Mouse (Mus musculus) urinary bladder, adult 18-20 months (tissue): Measurements from ENCODE around the gene Sectm1a.
"Not testable (repeated sequence)": the region's sequence is repeated elsewhere in the genome, so short reads cannot be mapped to it uniquely, and the experiment has no call there.

Experiments
- DNase-seq, 2 experiments: peaks; one replicate each; pipeline ENCODE4 v3.0.0; 2022; ENCODE audit warnings: low spot score in 2 of 2, mixed read lengths in 2 of 2

Gene Sectm1a

DNA sequence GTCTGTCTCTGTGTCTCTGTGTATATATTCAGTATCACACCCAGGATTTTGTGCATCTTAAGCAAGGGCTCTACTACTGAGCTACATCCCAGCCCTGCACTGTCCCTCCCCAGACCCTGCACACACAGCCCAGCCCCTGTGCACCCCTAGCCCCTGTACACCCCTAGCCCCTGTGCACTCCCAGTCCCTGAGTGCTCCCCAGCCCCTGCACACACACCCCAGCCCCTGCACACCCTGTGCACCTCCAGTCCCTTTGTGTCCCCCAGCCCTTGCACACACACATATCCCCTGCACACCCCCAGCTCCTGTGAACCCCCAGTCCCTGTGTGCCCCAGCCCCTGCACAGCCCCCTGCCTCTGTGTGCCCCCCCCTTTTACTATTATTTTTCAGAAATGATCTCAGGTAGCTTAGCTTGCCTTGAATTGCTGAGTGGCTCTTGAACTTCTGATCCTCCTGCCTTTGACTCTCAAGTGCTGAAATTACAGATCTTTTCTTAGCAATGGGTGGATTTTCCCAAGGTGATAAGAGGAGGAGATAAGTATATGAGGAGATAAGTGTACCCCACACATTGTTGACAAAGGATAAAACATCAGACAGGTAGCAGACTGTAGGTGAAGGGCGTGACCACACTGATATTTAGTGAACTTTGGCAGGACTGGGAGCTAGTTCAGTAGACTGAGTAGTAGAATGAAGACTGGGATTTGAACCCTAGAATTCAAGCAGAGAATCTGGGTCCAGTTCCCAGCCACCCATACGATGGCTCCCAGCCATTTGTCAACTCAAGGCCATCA, 8.9 kb upstream of the Sectm1a start:
- DNase-seq, result no peak

DNA sequence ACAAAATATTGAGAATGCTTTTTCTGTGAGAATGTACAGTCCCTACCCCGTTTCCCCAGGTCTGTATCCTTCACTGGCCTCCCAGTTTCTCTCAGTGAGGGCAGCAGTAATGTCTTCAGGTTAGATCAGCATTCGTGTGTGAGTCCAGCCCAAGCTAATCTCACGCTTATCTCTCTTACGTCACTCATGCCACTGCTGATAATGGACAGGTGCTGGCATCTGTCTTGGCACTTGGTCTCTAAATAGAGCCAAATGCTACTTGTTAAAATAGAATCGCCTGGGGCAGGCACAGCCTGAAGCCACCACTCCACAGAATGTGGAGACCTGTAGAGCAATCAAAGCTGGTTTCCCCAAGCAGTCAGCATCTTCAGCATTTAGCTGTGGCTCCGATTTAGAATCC, 8.0 kb upstream of the Sectm1a start:
- no peak for DNase-seq

DNA sequence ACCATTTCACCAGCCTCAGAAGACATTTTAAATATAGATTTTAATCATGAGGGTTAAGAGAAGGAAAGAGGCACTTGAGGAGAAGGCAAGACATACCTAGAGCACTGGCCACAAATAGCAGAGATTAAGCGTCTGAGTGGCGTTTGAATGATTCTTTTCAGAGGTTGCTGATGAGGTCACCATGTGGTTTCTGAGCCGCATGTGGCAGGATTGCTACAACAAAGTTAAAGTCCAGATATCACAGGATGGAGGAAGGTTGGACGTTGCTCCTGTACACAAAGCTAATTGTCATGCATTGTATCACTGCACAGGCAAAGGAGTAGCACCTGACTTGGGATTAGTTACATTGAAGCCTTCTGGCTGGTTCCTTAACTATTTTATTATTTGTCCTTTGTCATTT, 5.3 kb upstream of the Sectm1a start:
- no peak for DNase-seq

DNA sequence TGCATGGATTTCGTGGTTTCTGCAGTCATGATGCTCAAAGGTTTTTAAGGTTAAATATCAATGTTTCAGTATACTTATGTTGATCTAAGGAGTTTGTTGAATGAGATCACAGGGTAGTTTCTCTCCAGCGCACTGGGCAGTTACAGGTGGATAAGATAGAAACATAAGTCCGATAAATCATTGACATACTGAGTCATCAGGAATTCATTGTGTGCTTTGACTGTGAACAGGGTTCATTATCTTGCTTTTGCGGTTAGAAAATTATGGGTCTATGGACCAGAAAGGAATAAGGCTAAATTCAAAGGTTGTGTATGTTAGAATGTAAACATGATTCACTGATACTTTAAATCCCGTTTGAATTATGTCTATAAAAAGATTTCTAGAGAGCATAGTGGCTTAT, 4.2 kb upstream of the Sectm1a start:
- no peak for DNase-seq

DNA sequence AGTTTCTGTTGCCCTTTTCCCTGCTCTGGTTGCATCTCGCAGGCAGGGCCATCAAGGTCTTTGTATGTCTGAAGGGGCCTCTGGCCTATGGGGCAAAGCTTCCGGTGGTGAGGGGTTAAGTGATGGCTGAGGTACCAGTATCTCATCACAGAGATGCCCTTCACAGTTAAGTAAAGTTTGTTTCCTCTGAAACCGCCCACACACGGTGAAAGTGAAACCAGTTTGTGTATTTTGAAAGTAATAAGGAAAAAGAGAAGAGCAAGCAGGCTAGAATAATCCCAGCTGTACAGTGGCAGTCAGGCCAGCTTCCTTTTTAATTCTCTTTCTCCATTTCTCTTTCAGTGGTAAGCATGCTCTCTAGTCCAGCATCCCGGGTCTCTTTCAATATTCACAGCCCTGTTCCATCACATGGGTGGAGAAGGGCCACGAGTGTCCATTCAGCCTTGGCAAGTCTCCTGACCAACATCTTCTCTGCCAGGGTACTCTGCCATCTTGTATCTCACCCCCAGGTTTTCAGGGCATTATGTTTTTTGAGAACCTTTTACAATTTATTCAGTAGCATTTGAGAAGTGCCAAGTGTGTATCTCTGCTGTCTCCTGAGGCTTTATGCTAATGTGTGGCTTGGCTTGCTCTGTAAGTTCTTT, 2.0 kb upstream of the Sectm1a start:
- no peak for DNase-seq

DNA sequence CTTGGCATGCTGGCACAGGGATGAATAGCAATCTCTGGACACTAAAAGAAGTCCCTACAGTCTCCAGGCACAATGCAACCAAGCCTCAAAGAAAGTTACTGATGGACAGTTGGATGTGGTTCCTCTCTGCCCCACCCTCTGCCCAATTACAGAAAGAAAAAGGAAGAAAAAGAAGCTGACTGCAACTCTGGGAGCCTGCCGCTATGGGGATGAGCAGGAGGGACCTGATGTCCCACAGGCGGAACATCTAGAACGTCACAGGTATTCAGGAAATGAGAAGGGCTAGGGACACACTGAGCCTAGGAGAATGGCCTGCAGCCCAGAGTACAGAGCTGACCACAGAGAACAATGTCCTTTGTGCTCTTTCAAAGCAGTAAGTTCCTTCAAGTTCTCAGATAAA, 1.2 kb upstream of the Sectm1a start:
- DNase-seq, result no peak

DNA sequence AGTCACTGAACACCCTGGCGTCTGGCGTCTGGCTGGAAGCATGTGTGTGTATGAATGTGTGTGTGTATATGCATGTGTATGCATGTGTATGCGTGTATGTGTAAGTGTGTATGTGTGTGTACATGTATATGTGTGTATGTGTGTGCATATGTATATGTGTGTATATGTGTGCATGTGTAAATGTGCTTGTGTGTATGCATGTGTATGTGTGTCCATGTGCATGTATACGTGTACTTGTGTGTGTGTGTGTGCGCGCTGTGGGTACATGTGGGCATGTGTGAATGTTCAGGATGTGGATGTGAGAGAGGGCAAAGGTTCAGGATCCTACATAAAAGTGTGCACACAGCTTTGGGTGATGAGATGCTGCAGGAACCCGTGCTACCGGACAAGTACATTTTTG, 690 bp downstream of the Sectm1a start:
- DNase-seq, result no peak

DNA sequence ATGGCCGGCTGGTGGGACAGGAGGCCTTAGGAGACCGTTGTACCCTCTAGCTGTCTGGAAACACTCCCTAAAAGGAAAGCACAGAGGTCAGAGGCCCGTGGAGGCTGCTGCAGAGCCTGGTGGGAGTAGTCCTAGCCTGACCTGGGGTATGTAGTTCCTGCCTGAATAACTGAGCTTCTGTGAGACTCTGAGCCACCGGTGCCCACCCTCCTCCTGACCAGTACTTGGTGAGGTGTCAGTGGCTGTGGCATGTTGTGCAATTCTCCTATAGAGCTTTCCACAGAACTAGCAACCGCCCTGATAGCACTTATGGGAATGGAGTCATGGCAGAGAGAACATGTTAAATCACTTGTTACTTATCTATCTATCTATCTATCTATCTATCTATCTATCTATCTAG, 5.4 kb downstream of the Sectm1a start:
- DNase-seq, result no peak

DNA sequence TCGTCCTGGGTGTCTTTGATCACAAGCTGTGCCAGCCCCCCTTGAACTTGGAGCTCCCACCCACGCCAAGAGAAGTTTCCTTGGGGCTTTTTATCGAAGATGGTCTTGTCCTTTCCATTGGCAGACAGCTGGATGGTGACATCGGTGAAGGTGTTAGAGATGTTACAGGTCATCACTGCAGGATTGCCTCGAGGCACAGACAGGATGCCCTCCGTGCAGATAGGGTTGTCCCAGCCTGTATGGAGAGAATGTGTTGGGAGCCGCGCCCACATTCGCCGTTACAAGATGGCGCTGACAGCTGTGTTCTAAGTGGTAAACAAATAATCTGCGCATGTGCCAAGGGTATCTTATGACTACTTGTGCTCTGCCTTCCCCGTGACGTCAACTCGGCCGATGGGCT, 11.4 kb downstream of the Sectm1a start:
- DNase-seq, result not testable (repeated sequence)

DNA sequence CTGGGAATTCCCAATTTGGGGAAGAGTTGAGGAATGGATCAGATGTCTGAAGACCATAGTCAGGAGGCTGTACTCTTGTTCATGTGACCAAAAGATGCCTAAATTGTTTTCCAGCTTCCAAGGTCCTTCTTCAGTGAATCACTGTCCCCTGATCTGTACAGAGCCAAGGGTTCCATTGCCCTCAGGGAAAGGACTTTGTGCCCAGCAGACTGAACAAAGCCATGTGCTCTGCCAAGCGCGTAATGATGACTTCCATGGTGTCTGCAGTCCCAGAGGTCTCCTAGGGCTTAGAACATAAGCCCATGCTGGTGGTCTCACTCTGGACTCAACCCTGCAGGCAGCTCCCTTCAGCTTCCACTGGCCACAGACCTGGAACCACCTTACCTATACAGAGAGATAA, 13.1 kb downstream of the Sectm1a start:
- DNase-seq, result no peak

DNA sequence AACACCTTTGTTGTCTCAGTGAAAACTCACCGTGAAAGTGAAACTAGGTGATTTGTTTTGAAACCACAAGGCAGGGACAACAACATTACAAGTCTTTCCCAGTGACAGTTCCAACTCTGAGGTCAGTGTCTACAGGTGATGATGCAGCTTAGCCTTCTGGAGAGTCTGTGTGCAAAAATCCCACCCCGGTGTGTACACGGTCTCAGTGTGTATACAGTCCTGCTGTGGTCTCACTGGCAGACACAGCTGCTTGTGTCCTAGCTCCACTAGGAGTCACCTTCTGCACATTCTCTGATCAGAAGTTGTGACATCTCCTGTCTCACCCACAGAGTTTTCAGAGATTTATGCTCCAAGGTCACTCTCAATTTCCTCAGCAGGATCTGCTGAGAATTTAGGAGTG, 16.8 kb downstream of the Sectm1a start:
- DNase-seq, result no peak

DNA sequence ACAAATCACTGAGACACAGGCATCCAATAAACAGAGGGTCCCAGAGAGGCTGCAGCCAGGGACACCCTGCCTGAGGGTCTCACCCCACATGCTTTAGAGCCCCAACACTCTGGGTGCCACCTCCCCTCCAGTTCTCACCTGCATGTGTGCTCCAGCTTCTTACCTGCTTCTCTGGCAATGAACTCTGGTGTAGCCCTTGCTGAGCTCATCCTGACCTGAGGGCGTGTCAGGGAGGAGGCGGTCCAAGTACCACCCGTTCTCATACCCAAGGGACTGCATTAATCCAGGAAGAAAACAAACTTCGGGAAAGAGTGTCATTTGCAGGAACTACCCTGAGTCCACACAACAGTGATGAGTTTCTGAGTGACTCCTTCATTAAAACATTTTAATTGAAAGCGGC, 17.6 kb downstream of the Sectm1a start, which contains the start of gene Sectm1b:
Gene Sectm1b (minus strand): TSS at position 191 of the 400 bp plus-strand sequence.
- no peak for DNase-seq

DNA sequence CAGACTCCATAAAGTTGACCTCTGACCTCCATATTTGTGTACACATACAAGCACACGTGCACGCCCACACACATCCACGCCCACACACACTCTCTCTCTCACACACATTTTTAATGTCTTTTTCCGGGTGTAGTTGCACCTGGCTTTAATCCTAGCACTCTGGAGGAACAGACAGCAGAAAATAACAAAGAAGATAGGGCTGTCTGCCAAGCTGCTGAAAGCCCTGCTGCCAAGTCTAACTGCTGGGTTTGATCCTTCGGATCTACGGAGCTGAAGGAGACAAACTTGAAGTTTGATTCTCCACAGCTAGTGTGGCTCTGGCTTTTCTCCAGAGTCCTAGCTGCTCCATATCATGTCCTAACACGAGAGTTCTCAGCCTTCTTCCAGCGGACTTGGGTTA, 19.4 kb downstream of the Sectm1a start:
- no peak for DNase-seq

DNA sequence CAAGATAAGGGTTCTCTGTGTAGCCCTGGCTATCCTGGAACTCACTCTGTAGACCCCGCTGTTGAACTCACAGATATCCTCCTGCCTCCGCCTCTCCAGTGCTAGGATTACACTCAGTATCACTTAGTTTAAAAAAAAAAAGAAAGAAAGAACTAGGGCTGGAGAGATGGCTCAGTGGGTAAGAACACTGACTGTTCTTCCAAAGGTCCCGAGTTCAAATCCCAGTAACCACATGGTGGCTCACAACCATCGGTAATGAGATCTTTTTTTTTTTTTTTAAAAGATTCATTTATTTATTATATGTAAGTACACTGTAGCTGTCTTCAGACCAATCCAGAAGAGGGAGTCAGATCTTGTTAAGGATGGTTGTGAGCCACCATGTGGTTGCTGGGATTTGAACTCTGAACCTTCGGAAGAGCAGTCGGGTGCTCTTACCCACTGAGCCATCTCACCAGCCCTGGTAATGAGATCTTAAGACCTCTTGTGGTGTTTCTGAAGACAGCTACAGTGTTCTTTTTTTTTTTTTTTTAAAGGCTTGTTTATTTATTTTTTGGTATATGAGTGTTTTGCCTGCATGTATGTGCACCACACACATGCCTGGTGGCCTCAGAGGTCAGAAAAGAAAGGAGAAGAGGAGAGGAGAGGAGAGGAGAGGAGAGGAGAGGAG, 20.5 kb downstream of the Sectm1a start:
- DNase-seq, result not testable (repeated sequence)

DNA sequence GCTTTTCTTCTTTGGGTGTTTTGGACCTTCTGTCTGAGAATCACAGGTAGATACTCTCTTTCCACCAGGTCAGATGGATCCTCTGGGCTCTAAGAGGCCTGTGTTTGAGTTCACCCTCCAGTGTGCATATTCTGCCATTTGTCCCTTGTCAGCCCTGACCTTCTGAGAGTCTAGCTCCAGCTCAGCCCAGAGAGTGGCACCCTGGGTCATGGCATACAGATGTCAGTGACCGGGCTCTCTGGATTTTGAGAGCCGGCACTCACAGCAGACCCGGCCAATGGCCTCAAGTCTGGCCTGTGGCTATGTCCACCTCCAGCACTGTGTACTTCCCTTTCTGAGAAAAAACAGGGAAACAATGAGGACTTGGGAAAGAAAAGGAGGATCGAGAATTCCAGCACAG, 21.5 kb downstream of the Sectm1a start:
- no peak for DNase-seq

DNA sequence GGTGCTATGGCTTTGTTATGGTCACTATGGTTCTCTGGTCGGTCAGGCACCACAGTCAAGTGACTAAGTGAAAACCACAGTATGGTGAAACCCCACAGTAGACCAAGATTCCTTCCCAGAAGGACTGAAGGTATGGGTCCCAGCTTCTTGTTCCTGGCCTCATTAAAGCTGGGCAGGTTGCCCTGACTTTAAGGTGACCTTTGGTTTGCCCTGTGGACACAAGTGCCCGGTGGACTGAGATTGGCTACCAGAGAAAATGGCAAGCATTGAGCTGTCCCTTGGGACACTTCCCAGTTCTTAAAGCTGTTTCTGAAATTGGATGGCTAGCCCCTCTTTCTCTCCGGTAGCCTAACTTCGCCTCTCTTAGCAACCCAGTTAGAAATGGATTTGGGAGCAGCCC, 22.1 kb downstream of the Sectm1a start:
- DNase-seq, result no peak

DNA sequence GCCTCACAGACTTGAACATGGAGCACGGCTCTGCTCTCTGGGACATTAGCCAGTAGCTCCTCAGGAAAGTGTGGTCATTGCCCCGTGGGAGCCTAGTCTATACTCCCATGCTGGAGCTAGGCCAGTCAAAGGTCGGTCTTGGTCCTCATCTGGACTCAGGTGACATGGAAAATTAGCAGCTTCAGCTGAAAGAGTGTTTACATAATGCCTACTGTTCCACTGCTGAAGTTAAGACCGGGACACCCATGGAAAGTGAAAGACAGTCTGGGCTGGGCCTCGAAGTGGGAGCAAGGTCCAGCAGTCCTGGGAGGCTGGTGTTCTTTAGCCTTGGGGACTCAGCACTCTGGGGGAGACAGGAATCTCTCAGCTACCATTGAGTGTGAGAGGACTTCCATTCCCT, 22.9 kb downstream of the Sectm1a start:
- no peak for DNase-seq

DNA sequence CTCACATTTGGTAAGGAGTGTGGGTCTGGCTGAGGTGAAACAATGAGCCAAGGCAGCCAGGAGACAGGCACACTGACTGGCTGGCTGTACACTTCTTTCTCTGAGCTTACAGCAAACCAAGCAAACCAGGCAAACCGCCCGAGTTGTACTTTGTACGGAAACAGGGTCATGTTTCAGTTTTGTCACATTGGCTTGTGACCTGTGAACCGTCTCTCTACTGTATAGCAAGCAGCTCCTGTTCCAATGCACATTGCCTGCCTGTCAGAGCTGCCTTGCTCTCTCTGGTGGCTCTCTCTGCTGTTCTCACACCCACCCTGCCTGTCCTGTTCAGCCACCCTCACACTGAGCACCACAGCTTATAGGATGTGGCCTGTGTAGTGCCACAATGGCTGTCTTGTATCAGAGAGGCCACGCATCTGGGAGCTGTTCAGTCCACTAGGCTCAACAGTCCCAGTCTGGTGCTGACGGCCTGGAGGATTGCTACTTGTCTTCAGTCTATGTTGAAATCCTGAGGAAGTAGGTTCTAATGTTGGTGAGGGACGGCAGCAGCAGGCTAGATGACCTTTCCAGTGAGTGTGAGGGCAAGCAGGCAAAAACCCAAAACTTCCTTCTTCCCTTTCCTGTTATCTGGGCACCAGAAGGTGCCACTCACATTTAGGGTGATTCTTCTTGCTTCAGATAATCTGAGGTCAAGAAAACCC, 24.3 kb downstream of the Sectm1a start:
- DNase-seq, result no peak

DNA sequence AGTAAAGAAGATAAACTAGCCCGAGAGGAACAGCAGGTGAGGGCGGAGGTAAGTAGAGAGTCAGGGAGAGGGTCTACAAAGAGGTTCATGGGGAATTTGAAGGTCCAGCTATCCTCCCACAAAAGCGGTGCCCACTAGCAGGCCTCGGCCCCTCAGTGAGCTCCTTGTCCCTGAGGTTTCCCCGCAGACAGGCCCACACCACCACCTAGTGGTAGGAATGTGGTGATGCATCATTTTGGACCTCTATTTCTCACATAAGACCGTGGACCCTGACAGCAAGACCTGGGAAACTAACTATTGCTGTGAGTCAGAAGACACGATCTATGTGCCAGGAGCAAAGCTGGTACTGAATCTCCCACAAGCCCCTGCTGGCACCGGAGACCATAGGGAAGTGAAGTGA, 27.5 kb downstream of the Sectm1a start:
- DNase-seq, result peak; percentile 65 to 71

DNA sequence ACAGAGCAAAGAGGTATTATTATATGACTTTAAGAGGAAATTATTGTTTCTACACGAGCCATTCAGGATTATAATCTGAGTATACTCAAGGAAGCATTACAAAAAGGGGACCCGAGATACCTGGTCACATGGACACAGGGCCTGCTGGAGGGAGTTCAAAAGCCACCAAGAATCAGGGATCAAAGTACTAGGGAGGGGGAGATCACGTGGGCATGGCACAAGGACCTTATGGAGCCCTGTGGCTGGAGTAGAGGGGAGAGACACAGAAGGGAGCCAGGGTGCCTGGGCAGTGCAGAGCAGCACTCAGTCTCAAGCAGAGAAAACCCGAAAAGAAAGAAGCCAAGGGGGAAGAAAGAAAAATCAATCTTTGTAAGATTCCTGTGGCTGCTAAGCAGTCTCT, 28.6 kb downstream of the Sectm1a start:
- no peak for DNase-seq

DNA sequence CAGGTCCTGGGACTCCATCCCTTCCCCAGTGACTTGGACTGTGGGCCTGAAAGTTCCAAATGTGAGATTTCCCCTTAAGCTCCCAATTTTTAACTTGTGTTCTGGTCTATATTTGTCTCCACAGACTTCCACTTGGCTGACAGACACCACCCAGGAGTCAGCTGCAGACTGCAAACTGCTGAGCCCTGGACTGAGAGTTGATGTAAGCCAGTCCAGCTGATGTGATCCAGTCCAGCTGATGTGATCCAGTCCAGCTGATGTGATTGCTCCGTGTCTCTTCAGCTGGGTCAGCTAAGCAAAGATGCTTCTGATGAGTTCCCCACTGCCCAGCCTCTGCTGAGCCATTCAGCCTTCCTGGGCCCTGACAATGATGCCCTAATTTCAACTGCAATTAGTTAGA, 29.2 kb downstream of the Sectm1a start:
- no peak for DNase-seq

DNA sequence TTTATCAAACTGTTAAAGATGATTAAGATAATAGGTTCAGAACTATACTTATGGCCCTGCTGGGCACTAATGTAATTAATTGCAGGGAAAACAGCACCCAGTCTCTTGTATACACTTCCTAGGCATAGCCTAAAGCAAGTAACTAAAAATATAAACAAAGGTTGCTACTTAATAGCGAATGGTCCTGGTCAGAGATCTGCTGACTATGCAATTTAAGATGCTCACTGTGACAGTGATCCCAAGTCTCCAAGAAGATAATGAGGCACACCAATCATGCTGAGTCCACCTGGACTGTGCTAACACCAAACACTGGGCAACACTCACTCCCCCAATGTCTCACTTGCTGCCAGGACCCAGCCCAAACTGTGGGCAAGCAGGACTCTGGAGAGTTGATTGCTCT, 31.2 kb downstream of the Sectm1a start:
- no peak for DNase-seq
